Mouse (Mus musculus) urinary bladder, adult 18-20 months (tissue): ENCODE measurements around the gene Slc5a10.

Source experiments
- DNase-seq, 2 experiments: peaks; one replicate each; pipeline ENCODE4 v3.0.0; 2022; ENCODE audit warnings: low spot score in 2 of 2, mixed read lengths in 2 of 2

Slc5a10 gene

GRCm38 (mm10) chr11:61667782-61668181, 52.8 kb downstream of the Slc5a10 start:
- DNase-seq, result no peak

GRCm38 (mm10) chr11:61667248-61667647, 53.4 kb downstream of the Slc5a10 start:
- peak in 1 of 2 experiments; percentile 60 for DNase-seq

- peak in 1 of 2 experiments; percentile 42 for DNase-seq
Observed at GRCm38 (mm10) chr11:61665991-61666799, 54.4 kb downstream of the Slc5a10 start.

- no peak for DNase-seq
Observed at GRCm38 (mm10) chr11:61665401-61665800, 55.2 kb downstream of the Slc5a10 start.

DNA sequence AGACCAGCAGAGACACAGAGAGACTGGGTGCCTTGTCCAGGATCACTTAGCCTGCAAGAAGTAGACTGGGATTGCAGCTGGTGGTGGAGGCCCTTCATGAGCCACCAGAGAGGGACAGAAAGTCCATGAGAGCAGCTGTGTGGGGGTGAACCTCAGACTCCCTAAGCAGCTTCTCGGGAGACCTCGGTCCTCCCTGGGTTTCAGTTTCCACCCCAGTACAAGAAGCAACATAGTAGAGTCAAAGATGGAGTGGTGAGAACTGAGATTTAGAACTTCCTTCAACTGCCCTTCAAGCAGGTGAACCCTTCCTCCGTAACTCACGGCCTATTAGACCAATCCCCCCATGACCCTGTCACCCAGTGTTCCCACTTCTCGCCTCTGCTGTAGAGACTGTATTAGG, 58.4 kb downstream of the Slc5a10 start:
- DNase-seq, result no peak

- DNase-seq, result no peak
Observed at GRCm38 (mm10) chr11:61660806-61661392, 59.7 kb downstream of the Slc5a10 start.

DNA sequence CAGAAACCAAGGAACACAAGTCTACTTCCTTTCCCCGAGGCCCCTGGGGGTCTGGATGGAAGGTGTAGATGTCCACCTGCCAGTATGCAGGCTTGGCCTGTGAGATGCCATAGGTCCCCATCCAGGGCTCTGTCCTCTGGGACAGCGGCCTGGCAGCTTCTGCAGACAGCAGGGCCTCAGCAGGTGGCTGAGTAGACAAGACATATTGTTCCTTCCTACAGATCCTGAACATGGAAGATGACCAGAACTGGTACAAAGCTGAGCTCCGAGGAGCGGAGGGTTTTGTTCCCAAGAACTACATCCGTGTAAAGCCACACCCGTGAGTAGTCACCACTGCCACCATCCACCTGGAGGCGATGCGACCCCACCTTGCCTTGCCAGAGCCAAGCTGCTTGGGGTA, 60.6 kb downstream of the Slc5a10 start:
- DNase-seq, result no peak

DNA sequence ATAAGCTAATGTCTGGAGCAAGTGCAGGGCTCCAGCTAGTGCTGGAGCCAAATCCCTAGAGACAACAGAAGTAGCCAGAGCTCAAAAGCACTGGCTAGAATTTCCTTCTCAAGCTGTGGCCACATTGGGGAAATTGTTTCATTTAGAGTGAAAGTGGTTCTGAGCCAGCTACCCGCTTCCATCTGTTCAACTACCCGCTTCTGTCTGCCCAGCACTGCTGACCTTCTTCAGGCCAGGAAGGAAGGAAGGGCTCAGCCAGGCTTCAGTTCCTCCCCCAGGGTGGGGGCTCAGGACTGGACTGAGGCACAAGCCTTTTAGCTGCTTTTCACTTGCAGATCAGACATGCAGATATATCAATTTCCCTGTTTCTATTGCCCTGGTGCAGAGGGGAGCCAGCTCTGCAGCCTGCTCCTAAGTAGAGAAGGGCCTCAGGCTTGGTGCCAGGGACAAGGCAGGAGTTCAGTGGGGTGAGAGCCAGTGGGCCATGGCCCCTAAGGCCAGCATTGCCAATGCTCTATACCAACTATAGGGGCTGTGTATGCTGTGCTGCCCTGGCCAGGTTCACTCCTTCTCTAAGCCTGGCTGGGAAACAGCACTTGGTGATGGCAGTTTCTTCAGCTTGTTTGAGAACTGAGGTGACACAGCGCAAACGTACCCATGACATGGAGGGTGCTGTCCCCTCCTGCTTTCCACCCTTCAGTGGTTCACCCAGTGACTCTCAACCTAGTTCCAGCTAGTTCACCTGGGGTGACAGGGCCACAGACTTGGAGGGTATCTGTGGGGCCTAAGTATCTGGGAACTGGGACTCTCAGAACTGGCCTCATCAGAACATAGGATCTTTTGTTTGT, 61.4 kb downstream of the Slc5a10 start:
- DNase-seq, result no peak

DNA sequence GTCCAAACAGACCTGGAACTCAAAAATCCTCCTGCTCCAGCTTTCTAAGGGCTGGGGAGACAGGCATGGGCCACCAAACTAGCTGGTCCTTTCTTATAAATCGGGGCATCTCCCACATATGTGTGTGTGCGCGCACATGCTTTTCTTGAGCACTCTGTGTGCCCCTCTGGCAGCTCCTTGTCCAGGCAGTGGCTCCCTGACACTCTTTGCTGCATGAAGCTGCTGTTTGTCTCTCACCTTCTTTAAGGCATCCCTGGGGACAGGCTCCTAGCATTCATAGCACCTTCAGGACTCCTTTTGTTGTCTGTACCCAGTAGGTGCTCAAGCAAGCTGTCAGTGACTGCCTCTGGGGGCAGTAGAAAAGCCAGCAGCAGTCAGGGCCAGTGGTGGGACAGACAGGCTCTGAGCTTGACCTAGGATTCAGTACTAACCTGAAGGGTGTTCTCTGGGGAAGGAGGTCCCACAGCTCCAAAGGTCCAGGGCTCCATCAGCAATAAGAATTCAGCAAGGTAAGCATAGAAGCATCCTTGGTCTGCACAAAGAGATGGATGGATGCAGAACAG, 62.2 kb downstream of the Slc5a10 start:
- DNase-seq, result no peak

DNA sequence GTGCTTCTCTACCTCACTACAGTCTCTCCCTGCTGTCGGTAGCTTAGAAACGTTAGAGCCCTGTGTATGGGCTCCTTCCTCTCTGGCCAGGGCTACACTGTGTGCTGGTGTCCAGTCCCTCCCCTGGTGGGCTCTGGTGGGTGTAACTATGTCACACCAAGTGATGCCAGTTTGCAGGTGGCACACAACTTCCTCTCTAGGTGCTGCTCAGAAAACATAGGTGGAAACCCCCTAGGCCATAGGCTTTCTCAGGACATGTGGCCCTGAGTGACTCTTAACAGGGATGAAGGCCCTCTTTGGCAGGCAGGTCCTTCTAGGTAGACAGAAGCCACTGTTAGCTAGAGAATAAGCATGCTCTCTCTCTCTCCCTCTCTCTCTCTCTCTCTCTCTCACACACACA, 63.2 kb downstream of the Slc5a10 start:
- DNase-seq, result no peak

GRCm38 (mm10) chr11:61656148-61656850, 64.3 kb downstream of the Slc5a10 start:
- no peak for DNase-seq

DNA sequence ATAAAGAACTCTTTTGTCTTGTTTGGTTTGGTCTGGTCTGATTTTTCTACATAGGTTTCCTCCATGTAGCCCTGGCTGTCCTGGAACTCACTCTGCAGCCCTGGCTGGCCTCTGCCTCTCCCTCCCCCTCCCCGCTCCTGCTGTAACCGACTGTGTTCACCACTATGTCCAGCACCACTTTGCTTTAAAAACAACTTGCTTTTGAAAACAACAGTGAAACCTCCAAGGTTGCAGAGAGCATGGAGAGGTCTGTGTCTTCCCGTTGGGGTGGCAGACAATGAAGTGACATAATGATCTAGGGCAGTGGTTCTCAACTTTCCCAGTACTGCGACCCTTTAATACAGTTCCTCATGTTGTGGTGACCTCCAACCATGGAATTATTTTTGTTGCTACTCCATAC, 65.0 kb downstream of the Slc5a10 start:
- no peak for DNase-seq

- DNase-seq, result no peak
Observed at GRCm38 (mm10) chr11:61654786-61655311, 65.8 kb downstream of the Slc5a10 start.

DNA sequence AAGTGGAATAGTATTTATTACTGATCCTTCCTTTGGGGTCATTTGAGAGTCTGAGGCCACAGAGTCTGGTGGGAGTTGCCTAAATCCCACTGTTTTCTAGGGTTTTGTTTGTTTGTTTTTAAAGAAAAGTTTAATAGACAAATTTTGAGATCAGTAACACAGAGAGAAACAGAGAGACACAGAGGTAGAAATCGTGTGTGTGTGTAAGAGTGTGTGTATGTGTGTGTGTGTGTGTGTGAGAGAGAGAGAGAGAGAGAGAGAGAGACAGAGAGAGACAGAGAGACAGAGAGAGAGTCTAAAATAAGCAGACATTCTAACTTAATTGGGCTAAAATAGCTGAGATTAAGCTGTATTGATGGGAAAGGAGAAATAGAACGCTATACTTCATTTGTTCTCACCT, 67.1 kb downstream of the Slc5a10 start:
- DNase-seq, result no peak

GRCm38 (mm10) chr11:61652686-61653447, 67.8 kb downstream of the Slc5a10 start, which contains the start of gene Grap:
Gene Grap (plus strand): TSS chr11:61653265.
- no peak for DNase-seq

GRCm38 (mm10) chr11:61652216-61652615, 68.4 kb downstream of the Slc5a10 start:
- no peak for DNase-seq

GRCm38 (mm10) chr11:61650470-61651265, 70.0 kb downstream of the Slc5a10 start:
- no peak for DNase-seq

GRCm38 (mm10) chr11:61649626-61650025, 71.0 kb downstream of the Slc5a10 start:
- DNase-seq, result no peak

- DNase-seq, result no peak
Observed at GRCm38 (mm10) chr11:61649163-61649580, 71.5 kb downstream of the Slc5a10 start.

DNA sequence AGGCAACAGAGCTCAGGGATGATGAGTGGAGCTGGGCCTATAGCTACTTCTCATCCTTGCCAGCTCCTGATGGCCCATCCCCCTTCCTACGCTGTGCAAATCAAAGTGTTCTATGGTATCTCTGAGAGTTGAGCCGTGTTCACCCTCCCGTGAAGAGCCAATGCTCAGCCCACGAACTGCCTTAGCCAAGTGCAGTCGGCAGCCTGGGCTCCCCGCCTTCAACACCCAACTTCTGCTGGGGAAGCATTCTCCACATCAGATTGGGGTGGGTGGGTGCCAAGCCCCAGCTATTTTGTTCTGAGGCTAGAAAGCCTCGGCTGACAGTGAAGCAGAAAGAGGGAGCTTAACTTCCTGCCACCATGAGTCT, 71.9 kb downstream of the Slc5a10 start:
- DNase-seq, result no peak
